Mouse (Mus musculus) embryonic facial prominence, embryonic 11.5 days (tissue): ENCODE results near the gene Spon1. TPM values are rescaled to one million over a fixed set of nuclear protein-coding genes. Genes with fewer than 3 reads are reported as not detected.

Experiments
- ATAC-seq: fragments of 200-750 bp; cut with Nextera tagmentation; replicated peaks from 2 replicates; pipeline ENCODE4 v1.8.0; 2017; ENCODE audit warnings: low read depth; ENCODE audit not compliant: insufficient number of reproducible peaks, low FRiP score, low TSS enrichment
- DNase-seq: peaks from one replicate; pipeline ENCODE4 v3.0.0-alpha.2; 2015; ENCODE audit warnings: low spot score
- H3K27ac ChIP-seq: fragments of 300-500 bp; sonication (generic); replicated peaks from 2 replicates; pipeline ENCODE4 v1.5.1; 2014; ENCODE audit warnings: mild to moderate bottlenecking, low read depth, low read length, control low read depth
- H3K27me3 ChIP-seq: fragments of 300-500 bp; sonication (generic); 2 replicates; pipeline ENCODE4 v1.6.1; 2014; ENCODE audit warnings: mild to moderate bottlenecking, low read length, moderate library complexity, mixed read lengths; ENCODE audit not compliant: control insufficient read depth, insufficient read depth
- H3K36me3 ChIP-seq: fragments of 300-500 bp; sonication (generic); replicated peaks from 2 replicates; pipeline ENCODE4 v1.6.1; 2014; ENCODE audit warnings: low read depth, mild to moderate bottlenecking, low read length, moderate library complexity, mixed read lengths; ENCODE audit not compliant: control insufficient read depth, insufficient read depth
- H3K4me1 ChIP-seq: fragments of 300-500 bp; sonication (generic); 2 replicates; pipeline ENCODE4 v1.6.1; 2014; ENCODE audit warnings: low read length, mixed read lengths; ENCODE audit not compliant: control insufficient read depth, insufficient read depth
- H3K4me2 ChIP-seq: fragments of 300-500 bp; sonication (generic); 2 replicates; pipeline ENCODE4 v1.6.1; 2014; ENCODE audit warnings: low read depth, mild to moderate bottlenecking, control low read depth, low read length, moderate library complexity
- H3K4me3 ChIP-seq: fragments of 300-500 bp; sonication (generic); 2 replicates; pipeline ENCODE4 v1.5.1; 2014; ENCODE audit warnings: low read depth, low read length, control low read depth
- H3K9ac ChIP-seq: fragments of 300-500 bp; sonication (generic); replicated peaks from 2 replicates; pipeline ENCODE4 v1.6.1; 2014; ENCODE audit warnings: mild to moderate bottlenecking, control low read depth, low read length
- H3K9me3 ChIP-seq: fragments of 300-500 bp; sonication (generic); replicated peaks from 2 replicates; pipeline ENCODE4 v1.6.1; 2016; ENCODE audit warnings: mild to moderate bottlenecking, low read length, inconsistent platforms, mixed read lengths; ENCODE audit not compliant: control insufficient read depth
- WGBS: fragments of 180-500 bp; shearing (Covaris S2); extraction: QIAGEN DNeasy Blood & Tissue Kit; methylation state at CpG from one replicate; pipeline ENCODE4 v1.1.7; 2014; 5-methylcytosine and 5-hydroxymethylcytosine counted together
- polyA plus RNA-seq: library from polyadenylated mRNA; unstranded; fragments of >200 nt; fragmentation: Nextera tagmentation; extraction: Ambion mirVana; gene quantifications from 2 replicates; pipeline ENCODE4 v1.2.1, GENCODE M21; 2014

Gene Spon1
- polyA plus RNA-seq, 1 experiment from 2014 or later, result 25.1 TPM

DNA sequence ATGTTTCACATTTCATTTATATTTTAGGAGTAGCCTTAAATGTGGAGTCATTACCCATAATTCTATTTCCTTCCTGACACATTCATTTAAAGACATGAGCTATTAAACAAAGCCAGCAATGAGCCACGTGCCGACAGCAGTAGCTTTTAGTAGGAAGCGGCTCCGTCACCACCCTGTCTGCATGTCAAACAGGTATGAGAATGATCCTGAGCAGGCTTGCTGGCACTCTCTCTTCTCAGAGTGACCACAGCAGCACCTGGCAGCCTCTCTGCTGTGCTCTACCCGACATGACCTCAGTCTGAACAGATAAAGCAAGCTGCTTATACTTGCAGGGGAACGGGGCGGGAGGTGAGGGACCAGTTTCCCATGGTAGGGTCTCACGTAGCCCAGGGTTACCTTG, 297.7 kb downstream of the Spon1 start:
- Histone ChIP-seq H3K4me2 (no peak overlapping the region), H3K4me1 (no peaks in the 10 kb centered on the region; the same call in 1 of the 2 replicates), H3K9ac (no peak overlapping the region), H3K27me3 (no peaks in the 10 kb centered on the region), H3K4me3 (no peak overlapping the region), H3K9me3 (no peaks in the 10 kb centered on the region), H3K36me3 (no peaks in the 10 kb centered on the region), H3K27ac (no peak overlapping the region)
- ATAC-seq, result no peak
- 63% methylated on average over 8 of the region's 8 CpGs for WGBS
- DNase-seq, result no peak

DNA sequence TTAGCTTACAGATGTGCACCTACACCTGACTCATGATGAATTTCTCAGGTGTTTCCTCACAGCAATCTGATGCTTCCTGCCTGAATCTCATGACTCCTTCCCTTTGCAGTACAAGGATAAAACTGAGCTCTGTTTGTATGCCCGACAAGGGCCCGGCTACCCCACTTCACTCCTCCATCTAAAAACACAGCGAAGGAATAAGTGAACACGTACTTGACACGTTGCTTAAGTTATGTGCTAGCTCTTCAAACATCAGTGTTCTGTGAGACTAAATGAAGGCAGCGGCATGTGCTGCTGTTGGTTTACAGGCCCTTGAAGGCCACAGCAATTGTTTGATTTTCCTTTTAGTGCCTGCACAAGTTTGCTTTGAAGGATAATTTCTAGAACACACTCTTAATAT, 298.2 kb downstream of the Spon1 start:
- no peaks in the 10 kb centered on the region for H3K27me3 ChIP-seq
- H3K27ac ChIP-seq, result no peak overlapping the region
- 91% methylated on average over 6 of the region's 6 CpGs for WGBS
- no peaks in the 10 kb centered on the region for H3K36me3 ChIP-seq
- H3K4me1 ChIP-seq, result no peaks in the 10 kb centered on the region; the same call in 1 of the 2 replicates
- H3K4me3 ChIP-seq, result no peak overlapping the region
- no peak overlapping the region for H3K4me2 ChIP-seq
- ATAC-seq (no peak), DNase-seq (no peak)
- no peak overlapping the region for H3K9ac ChIP-seq
- H3K9me3 ChIP-seq, result no peaks in the 10 kb centered on the region

DNA sequence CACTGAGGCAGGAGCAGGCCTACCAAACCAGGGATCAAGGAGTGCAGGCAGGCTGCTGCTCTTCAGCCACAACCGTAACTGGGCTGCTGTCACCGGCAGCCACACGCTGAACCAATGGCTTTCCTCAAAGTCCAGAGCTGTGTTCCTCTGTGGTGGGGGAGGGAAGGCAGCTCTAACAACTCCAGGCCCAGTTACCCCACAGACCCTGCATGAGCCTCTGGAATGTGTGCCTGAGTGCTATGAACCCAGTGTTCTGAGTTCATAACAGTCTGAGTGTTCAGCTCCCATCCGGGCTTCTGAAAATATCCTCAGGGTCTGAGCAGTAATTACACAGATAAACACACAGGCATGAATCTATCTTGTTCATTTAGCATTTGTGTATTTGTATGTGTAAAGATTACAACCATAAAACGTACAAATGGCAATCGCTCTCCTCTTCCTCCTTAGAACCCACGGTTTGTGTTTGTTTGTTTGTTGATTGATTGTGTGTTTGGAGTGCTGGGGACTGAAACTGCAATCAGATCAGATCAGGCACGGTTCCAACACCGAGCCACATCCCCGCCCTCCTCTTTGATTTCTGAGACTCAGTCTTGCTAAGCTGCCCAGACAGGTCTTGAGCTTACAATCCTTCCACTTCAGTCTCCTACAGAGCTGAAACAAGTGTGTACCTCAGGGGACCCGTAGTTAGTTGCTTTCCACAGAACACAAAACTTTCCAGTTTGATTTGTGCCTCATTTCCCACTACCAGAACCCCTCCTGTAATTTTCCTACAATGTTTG, 299.8 kb downstream of the Spon1 start:
- DNase-seq, result peak; percentile 46
- WGBS, result 29% methylated on average over 11 of the region's 11 CpGs
- Histone ChIP-seq H3K9me3 (no peaks in the 10 kb centered on the region), H3K4me1 (no peaks in the 10 kb centered on the region; the same call in 1 of the 2 replicates), H3K36me3 (no peaks in the 10 kb centered on the region), H3K9ac (no peak overlapping the region), H3K4me3 (no peak overlapping the region), H3K27ac (no peak overlapping the region), H3K4me2 (no peak overlapping the region), H3K27me3 (no peaks in the 10 kb centered on the region)
- ATAC-seq, result peak; percentile 50; the same call in 1 of the 2 replicates

DNA sequence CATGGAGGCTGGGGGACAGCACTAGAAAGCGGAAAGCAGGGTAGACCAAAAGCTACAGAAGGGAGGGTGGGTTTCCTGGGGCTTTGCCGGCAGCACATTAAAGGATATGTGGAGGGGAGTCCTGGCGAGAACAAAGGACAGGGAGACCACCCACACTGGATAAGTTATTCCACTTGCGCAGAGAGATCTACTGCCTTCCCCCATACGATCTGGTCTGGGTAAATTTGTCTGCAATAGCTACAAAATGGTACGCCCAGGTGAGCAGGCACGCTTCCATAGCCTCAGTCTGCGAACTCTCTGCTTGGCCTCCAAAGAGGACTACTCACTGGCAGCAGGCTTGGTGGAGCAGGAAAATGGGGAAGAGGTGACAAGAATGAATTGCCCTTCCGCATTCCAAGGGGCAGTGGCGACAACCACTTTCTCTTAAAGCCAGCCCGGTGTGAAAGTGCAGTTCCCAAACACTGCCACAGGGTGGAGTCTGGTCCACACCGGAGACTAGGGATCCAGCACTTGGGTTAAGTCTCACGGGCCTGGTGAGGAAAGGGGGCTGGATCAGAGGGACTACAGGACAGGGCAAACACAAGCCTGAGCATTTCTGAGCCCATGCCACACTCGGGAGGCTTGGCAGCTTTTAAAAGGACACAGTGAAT, 300.9 kb downstream of the Spon1 start:
- ATAC-seq (peak; percentile 71; the same call in 1 of the 2 replicates), DNase-seq (peak; percentile 89)
- no peaks in the 10 kb centered on the region for H3K9me3 ChIP-seq
- no peaks in the 10 kb centered on the region for H3K27me3 ChIP-seq
- WGBS, result 8% methylated on average over 14 of the region's 14 CpGs
- no peaks in the 10 kb centered on the region for H3K36me3 ChIP-seq
- peak overlapping the region; percentile 13 for H3K4me2 ChIP-seq
- H3K4me3 ChIP-seq, result no peak overlapping the region
- no peak overlapping the region for H3K27ac ChIP-seq
- H3K9ac ChIP-seq, result no peak overlapping the region
- H3K4me1 ChIP-seq, result peaks cover 2% of the 10 kb centered on the region; the same call in 1 of the 2 replicates

DNA sequence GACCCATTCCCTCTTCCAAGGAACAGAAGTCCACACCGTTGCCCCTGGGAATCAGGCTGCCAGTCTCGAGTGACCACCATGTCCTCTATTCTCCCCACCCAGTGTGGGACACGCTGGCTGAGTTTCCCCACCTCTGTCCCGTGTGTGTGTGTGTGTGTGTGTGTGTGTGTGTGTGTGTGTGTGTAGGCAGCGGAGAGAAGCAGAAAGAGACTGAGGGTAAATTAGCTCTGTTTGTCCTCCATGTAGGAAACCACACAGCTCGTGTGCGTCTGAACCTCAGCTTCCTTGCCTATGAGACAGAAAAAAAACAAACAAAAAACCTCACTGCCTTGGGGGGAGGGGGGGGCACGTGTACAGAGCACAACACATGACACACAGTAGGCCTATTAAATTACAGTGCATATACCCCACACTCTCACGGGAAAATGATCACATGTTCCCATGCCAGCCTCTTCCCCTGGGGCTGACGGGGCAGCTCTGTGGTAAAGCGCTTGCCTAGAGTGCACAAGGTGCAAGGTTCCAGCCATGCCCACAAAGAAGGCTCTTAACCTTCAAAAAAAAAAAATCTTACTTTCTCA, 303.2 kb downstream of the Spon1 start:
- ATAC-seq (no peak), DNase-seq (no peak)
- 69% methylated on average over 11 of the region's 11 CpGs for WGBS
- Histone ChIP-seq H3K4me1 (peaks cover 5% of the 10 kb centered on the region; the same call in 1 of the 2 replicates), H3K27ac (no peak overlapping the region), H3K9me3 (no peaks in the 10 kb centered on the region), H3K27me3 (no peaks in the 10 kb centered on the region), H3K9ac (no peak overlapping the region), H3K4me3 (no peak overlapping the region), H3K4me2 (no peak overlapping the region), H3K36me3 (no peaks in the 10 kb centered on the region)

DNA sequence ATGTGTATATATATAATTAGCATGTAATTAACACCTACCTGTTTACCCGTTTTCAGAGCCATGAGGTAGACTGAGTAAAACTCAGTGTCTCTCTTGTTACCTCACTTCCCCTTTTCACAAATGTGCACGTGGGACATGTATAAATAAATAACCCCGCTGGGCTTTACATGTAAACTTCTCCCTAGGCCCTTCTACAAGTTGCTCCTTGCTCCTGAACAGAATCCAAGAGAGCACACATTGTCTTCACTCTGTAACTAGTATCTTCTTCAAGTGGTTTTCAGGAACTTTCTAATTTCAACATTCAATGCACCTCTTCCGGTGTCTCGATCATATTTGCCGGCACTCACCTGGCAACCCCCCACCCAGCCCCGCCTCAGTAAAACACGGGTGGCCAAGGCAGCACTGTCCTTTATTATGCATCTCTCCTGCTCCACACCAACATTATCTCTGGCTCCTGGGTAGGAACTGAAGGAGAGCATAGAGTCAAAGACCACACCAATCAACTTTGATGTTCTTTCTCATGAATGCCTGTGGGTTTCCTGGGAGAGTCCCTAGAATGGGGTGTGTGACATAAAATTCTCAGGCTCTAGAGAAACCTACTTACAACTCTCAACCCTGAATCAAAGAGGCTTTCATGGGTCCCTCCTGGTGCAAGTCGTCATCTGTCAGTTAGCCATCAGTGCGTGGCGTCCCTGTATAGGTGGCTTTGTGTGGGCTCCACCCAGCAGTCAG, 304.1 kb downstream of the Spon1 start:
- ATAC-seq (no peak), DNase-seq (no peak)
- no peaks in the 10 kb centered on the region for H3K9me3 ChIP-seq
- H3K9ac ChIP-seq, result no peak overlapping the region
- no peaks in the 10 kb centered on the region for H3K36me3 ChIP-seq
- H3K4me3 ChIP-seq, result no peak overlapping the region
- H3K4me1 ChIP-seq, result peaks cover 5% of the 10 kb centered on the region; the same call in 1 of the 2 replicates
- H3K27me3 ChIP-seq, result no peaks in the 10 kb centered on the region
- H3K4me2 ChIP-seq, result no peak overlapping the region
- H3K27ac ChIP-seq, result no peak overlapping the region
- WGBS, result 86% methylated on average over 11 of the region's 11 CpGs

DNA sequence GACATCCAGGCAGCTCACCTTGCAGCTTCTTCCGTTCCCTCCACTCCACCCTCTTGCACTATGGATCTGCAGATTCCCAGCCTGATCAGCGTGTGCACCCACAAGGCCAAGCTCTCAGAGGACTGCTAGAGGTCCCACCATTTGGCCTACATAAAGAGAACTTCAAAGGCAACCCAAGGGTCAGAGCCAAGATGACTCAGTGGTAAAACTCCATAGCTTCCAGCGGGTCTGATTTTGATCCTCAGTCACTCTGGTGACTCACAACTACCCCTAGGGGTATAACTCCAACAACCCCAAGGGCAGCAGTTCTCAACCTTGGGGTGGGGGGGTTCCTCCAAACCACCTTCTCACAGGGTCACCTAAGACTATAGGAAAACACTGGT, 304.7 kb downstream of the Spon1 start:
- peaks cover 5% of the 10 kb centered on the region; the same call in 1 of the 2 replicates for H3K4me1 ChIP-seq
- no peak overlapping the region for H3K9ac ChIP-seq
- ATAC-seq, result no peak
- H3K9me3 ChIP-seq, result no peaks in the 10 kb centered on the region
- H3K27ac ChIP-seq, result no peak overlapping the region
- DNase-seq, result no peak
- no peaks in the 10 kb centered on the region for H3K36me3 ChIP-seq
- no peak overlapping the region for H3K4me2 ChIP-seq
- no peak overlapping the region for H3K4me3 ChIP-seq
- 87% methylated on average over 3 of the region's 3 CpGs for WGBS
- no peaks in the 10 kb centered on the region for H3K27me3 ChIP-seq
